Mouse (Mus musculus) liver, embryonic 15.5 days (tissue): ENCODE measurements around the gene Plac1. TPM values are rescaled to one million over a fixed set of nuclear protein-coding genes. Genes with fewer than 3 reads are reported as not detected.
A peak's percentile ranks its signal among the peaks of the same experiment; 100 is the strongest.

ENCODE experiments used
- ATAC-seq: fragments of 200-750 bp; cut with Nextera tagmentation; 2 replicates; pipeline ENCODE4 v1.8.0; 2017; ENCODE audit warnings: moderate number of reproducible peaks, mild to moderate bottlenecking, moderate library complexity; ENCODE audit not compliant: insufficient read depth
- H3K27ac ChIP-seq: fragments of 300-500 bp; sonication (generic); replicated peaks from 2 replicates; pipeline ENCODE4 v1.5.1; 2015; ENCODE audit warnings: mild to moderate bottlenecking, inconsistent platforms
- H3K27me3 ChIP-seq: fragments of 300-500 bp; sonication (generic); 2 replicates; pipeline ENCODE4 v1.6.1; 2015; ENCODE audit warnings: mild to moderate bottlenecking, inconsistent platforms
- H3K36me3 ChIP-seq: fragments of 300-500 bp; sonication (generic); replicated peaks from 2 replicates; pipeline ENCODE4 v1.6.1; 2015; ENCODE audit warnings: moderate library complexity, mild to moderate bottlenecking, inconsistent platforms
- H3K4me1 ChIP-seq: fragments of 300-500 bp; sonication (generic); replicated peaks from 2 replicates; pipeline ENCODE4 v1.6.1; 2015; ENCODE audit warnings: inconsistent platforms
- H3K4me2 ChIP-seq: fragments of 300-500 bp; sonication (generic); 2 replicates; pipeline ENCODE4 v1.6.1; 2015; ENCODE audit warnings: moderate library complexity, mild to moderate bottlenecking, inconsistent platforms
- H3K4me3 ChIP-seq: fragments of 300-500 bp; sonication (generic); replicated peaks from 2 replicates; pipeline ENCODE4 v1.5.1; 2015; ENCODE audit warnings: mild to moderate bottlenecking, inconsistent platforms
- H3K9ac ChIP-seq: fragments of 300-500 bp; sonication (generic); 2 replicates; pipeline ENCODE4 v1.6.1; 2015; ENCODE audit warnings: moderate library complexity, mild to moderate bottlenecking, inconsistent platforms
- H3K9me3 ChIP-seq: fragments of 300-500 bp; sonication (generic); replicated peaks from 2 replicates; pipeline ENCODE4 v1.6.1; 2016; ENCODE audit warnings: inconsistent platforms
- WGBS: fragments of 180-500 bp; shearing (Covaris S2); methylation state at CpG from one replicate; pipeline ENCODE4 v1.1.7; 2015; ENCODE audit warnings: mixed read lengths; ENCODE audit not compliant: insufficient replicate concordance; 5-methylcytosine and 5-hydroxymethylcytosine counted together
- polyA plus RNA-seq: library from polyadenylated mRNA; unstranded; fragments of >200 nt; fragmentation: Nextera tagmentation; extraction: Ambion mirVana; gene quantifications from 2 replicates; pipeline ENCODE4 v1.2.1, GENCODE M21; 2015

The Plac1 gene
- polyA plus RNA-seq, 1 experiment from 2014 or later: 1.1 TPM

DNA sequence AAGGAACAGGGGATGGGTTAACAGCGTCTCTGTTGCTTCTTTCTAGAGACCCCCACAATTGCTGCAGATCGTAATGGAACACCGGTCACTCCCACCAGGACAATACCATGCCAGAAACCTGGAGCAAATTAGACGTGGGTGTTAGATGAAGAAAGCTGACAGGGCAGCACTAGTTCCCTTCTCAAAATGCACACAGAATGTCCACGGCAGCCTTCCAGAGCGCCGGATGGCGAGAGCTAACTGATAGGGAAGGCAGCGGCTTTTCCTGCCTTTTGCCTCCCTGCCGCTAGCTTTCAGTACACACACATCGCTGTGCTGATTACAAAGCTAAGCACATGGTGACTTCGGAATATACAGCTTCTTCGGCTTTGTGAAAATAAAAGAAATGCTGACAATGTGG, 7.9 kb downstream of the Plac1 start:
- Histone ChIP-seq H3K4me2 (peak overlapping the region; percentile 55), H3K9me3 (no peaks in the 10 kb centered on the region), H3K4me3 (peak overlapping the region; percentile 24; the same call in 1 of the 2 replicates), H3K27me3 (no peaks in the 10 kb centered on the region), H3K36me3 (no peaks in the 10 kb centered on the region), H3K4me1 (no peaks in the 10 kb centered on the region), H3K9ac (no peak overlapping the region), H3K27ac (no peak overlapping the region)
- 23% methylated on average over 13 of the region's 13 CpGs for WGBS
- no peak for ATAC-seq

GRCm38 (mm10) chrX:53224353-53224944, 15.5 kb downstream of the Plac1 start:
- Histone ChIP-seq H3K4me3 (no peak overlapping the region), H3K27me3 (no peaks in the 10 kb centered on the region), H3K4me2 (no peak overlapping the region), H3K9me3 (no peaks in the 10 kb centered on the region), H3K36me3 (no peaks in the 10 kb centered on the region), H3K4me1 (no peaks in the 10 kb centered on the region), H3K27ac (no peak overlapping the region), H3K9ac (no peak overlapping the region)
- no peak for ATAC-seq
- WGBS: 48% methylated on average over 6 of the region's 6 CpGs

DNA sequence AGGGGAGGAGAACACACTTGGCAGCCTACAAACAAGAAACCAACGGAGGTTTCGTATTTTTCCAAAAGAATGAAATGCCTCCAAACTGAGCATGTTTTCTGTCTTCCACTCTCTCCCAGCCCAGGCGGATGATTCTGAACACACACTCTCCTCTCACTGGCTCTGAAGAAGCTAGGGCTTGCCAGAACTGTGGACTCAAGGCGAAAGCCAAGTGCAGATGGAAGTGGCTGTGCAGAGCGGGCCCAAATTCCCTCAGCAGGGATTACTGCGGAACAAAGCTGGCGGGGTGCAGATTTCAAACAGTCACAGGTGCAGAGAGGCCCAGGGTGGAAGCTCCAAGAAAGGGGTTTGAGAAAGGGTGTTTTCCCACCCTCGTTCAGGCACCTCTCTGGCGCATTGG, 19.1 kb downstream of the Plac1 start:
- Histone ChIP-seq H3K4me2 (no peak overlapping the region), H3K4me3 (no peak overlapping the region), H3K9ac (no peak overlapping the region), H3K27me3 (no peaks in the 10 kb centered on the region), H3K9me3 (no peaks in the 10 kb centered on the region), H3K27ac (no peak overlapping the region), H3K36me3 (no peaks in the 10 kb centered on the region), H3K4me1 (no peaks in the 10 kb centered on the region)
- ATAC-seq: no peak
- 74% methylated on average over 9 of the region's 9 CpGs for WGBS

- no peak overlapping the region for H3K4me3 ChIP-seq
- no peaks in the 10 kb centered on the region for H3K27me3 ChIP-seq
- H3K4me2 ChIP-seq: no peak overlapping the region
- no peak overlapping the region for H3K9ac ChIP-seq
- no peaks in the 10 kb centered on the region for H3K36me3 ChIP-seq
- ATAC-seq: no peak
- 55% methylated on average over 7 of the region's 7 CpGs for WGBS
- no peak overlapping the region for H3K27ac ChIP-seq
- no peaks in the 10 kb centered on the region for H3K9me3 ChIP-seq
- no peaks in the 10 kb centered on the region for H3K4me1 ChIP-seq
Observed at GRCm38 (mm10) chrX:53214557-53215229, 25.2 kb downstream of the Plac1 start.

DNA sequence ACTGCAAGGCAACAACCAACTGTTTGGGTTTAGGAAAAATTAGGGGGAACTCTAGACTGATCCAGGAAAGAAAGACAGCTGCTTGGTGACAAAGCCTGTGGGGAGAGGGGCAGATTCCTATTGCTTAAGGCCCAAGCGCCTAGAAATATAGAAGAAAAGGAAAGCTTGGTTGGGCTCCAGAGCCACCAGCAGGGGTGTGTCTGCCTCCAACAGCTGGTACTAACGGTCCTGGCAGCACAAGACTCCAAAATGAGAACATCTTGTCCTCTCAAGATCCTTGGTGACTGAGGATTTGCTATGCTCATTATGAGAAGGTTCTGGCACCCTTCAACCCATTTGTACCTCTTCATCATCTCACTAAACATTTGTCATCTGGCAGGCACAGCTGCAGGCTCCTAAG, 26.1 kb downstream of the Plac1 start:
- Histone ChIP-seq H3K4me2 (no peak overlapping the region), H3K9ac (no peak overlapping the region), H3K27me3 (no peaks in the 10 kb centered on the region), H3K27ac (no peak overlapping the region), H3K4me1 (no peaks in the 10 kb centered on the region), H3K9me3 (no peaks in the 10 kb centered on the region), H3K36me3 (no peaks in the 10 kb centered on the region), H3K4me3 (no peak overlapping the region)
- no peak for ATAC-seq
- 54% methylated on average over 2 of the region's 2 CpGs for WGBS

DNA sequence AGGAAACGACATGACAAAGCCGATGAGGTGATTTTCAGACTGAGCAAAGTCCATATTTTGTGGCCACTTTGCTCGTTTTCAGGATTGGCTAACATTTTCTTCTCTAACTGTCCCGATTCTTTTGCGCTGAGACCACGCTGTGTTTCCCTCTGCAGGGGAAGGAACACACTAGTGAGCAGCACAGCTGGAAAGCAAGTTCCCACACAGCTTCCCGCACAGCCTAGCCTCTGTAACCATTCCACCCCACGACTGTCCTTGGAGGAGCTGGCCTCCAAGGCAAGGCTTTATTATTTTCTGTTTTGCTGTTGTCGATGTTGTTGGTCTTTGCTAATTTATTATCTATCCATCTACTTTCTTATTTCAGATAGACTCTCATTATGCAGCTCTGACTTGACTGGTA, 27.4 kb downstream of the Plac1 start:
- Histone ChIP-seq H3K9ac (no peak overlapping the region), H3K36me3 (no peaks in the 10 kb centered on the region), H3K27me3 (no peaks in the 10 kb centered on the region), H3K27ac (no peak overlapping the region), H3K9me3 (no peaks in the 10 kb centered on the region), H3K4me1 (no peaks in the 10 kb centered on the region), H3K4me2 (no peak overlapping the region), H3K4me3 (no peak overlapping the region)
- no peak for ATAC-seq
- WGBS: 47% methylated on average over 9 of the region's 9 CpGs

GRCm38 (mm10) chrX:53211756-53212483, 28.0 kb downstream of the Plac1 start:
- 48% methylated on average over 7 of the region's 7 CpGs for WGBS
- no peaks in the 10 kb centered on the region for H3K27me3 ChIP-seq
- no peaks in the 10 kb centered on the region for H3K4me1 ChIP-seq
- H3K27ac ChIP-seq: no peak overlapping the region
- no peak for ATAC-seq
- no peak overlapping the region for H3K4me3 ChIP-seq
- no peak overlapping the region for H3K4me2 ChIP-seq
- no peaks in the 10 kb centered on the region for H3K36me3 ChIP-seq
- H3K9me3 ChIP-seq: no peaks in the 10 kb centered on the region
- H3K9ac ChIP-seq: no peak overlapping the region

DNA sequence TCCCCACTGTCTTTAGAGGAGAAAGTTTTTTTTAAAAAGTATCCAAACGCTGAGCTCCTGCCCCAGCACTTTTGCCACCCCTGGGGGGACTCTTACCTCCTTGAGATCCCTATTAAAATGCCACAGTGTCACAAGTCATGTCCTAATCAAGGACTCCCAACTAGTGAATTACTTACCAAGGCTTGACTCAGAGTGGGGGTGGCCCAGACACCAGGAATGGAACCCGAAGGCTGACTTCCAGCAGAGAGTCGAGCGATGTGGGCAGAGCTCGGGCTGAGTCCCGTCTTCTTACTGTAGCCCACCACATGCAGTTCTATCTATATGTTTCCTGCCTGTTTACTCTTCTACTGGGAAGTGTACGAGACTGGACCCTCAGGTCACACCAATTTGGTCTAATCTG, 30.5 kb downstream of the Plac1 start:
- H3K4me1 ChIP-seq: no peaks in the 10 kb centered on the region
- no peaks in the 10 kb centered on the region for H3K9me3 ChIP-seq
- H3K4me2 ChIP-seq: no peak overlapping the region
- H3K4me3 ChIP-seq: no peak overlapping the region
- H3K9ac ChIP-seq: no peak overlapping the region
- no peak overlapping the region for H3K27ac ChIP-seq
- no peak for ATAC-seq
- WGBS: 56% methylated on average over 7 of the region's 7 CpGs
- no peaks in the 10 kb centered on the region for H3K27me3 ChIP-seq
- H3K36me3 ChIP-seq: no peaks in the 10 kb centered on the region

GRCm38 (mm10) chrX:53204690-53205311, 35.1 kb downstream of the Plac1 start:
- WGBS: 16% methylated on average over 3 of the region's 3 CpGs
- no peak for ATAC-seq
- H3K4me2 ChIP-seq: no peak overlapping the region
- no peak overlapping the region for H3K27ac ChIP-seq
- no peak overlapping the region for H3K4me3 ChIP-seq
- no peaks in the 10 kb centered on the region for H3K4me1 ChIP-seq
- no peaks in the 10 kb centered on the region for H3K27me3 ChIP-seq
- no peaks in the 10 kb centered on the region for H3K9me3 ChIP-seq
- H3K9ac ChIP-seq: no peak overlapping the region
- no peaks in the 10 kb centered on the region for H3K36me3 ChIP-seq

DNA sequence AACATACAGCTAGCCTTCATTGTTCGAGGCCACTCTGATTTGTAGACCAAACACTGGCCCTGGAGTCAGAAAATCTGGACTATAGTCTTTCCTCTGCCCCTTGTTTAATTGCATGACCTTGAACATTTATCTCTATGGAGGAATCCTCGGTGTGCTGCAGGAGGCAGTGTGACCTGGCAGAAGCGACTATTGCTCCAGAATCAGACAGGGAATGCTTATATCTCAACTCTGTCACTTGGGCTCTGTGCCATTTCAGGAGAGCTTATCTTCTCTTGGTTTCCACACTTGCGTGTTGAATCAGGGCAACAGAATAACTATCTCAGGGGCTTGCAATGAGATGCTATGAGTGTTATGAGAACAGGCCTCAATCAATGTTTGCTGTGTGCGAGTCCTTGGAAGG, 38.3 kb downstream of the Plac1 start:
- no peak for ATAC-seq
- H3K4me2 ChIP-seq: no peak overlapping the region

GRCm38 (mm10) chrX:53197681-53198080, 42.2 kb downstream of the Plac1 start:
- H3K27me3 ChIP-seq: no peaks in the 10 kb centered on the region
- ATAC-seq: no peak
- no peak overlapping the region for H3K4me3 ChIP-seq
- no peak overlapping the region for H3K9ac ChIP-seq
- H3K36me3 ChIP-seq: no peaks in the 10 kb centered on the region
- H3K4me1 ChIP-seq: no peaks in the 10 kb centered on the region
- no peaks in the 10 kb centered on the region for H3K9me3 ChIP-seq
- WGBS: 65% methylated on average over 4 of the region's 4 CpGs
- H3K27ac ChIP-seq: no peak overlapping the region
- H3K4me2 ChIP-seq: no peak overlapping the region

More for the DNA sequence above, 38.3 kb downstream of the Plac1 start:
- H3K27me3 ChIP-seq: no peaks in the 10 kb centered on the region
- H3K9ac ChIP-seq: no peak overlapping the region
- no peaks in the 10 kb centered on the region for H3K9me3 ChIP-seq
- no peak overlapping the region for H3K27ac ChIP-seq
- H3K36me3 ChIP-seq: no peaks in the 10 kb centered on the region
- no peaks in the 10 kb centered on the region for H3K4me1 ChIP-seq
- WGBS: 42% methylated on average over 5 of the region's 5 CpGs
- H3K4me3 ChIP-seq: no peak overlapping the region
